Mouse (Mus musculus): ENCODE data around the gene H2-K1.

DNA sequence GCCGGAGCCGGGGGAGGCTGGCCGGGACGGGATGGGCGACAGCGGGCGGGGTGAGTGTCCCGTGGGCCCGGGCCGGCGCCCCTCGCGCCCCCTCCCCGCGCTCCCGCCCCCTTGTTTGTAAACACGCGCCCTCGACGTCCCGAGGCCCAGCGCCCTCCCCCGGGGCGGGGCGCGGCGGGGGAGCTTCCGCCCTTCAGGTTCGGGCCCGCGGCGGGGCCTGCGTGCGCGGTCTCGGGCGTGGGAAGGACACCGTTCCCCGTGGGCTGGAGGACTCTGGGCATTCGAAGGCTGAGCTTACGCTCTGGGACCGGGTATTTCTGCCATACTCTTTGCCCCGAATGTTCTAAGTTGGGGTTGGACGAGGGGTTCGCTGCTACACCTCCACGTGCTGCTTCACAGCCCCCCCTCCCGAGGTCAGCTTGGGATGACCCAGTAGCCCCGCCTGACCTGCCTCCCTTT lies 32.1 kb upstream of the H2-K1 start:
- TF ChIP-seq CTCF (conservative IDR thresholded peaks at IDR 0.05 in 1 of 2, IDR thresholded peaks at IDR 0.05 in 1 of 2; ENCODE audit: low read depth in 2 of 2, low read length in 2 of 2) (no peak), TBP (conservative IDR thresholded peaks at IDR 0.05; ENCODE audit: low read depth, low read length) (0 out of 2 replicates have a peak, but pooled peaks have one; percentile 29), ZC3H11A (IDR thresholded peaks at IDR 0.05; ENCODE audit: low read depth, low read length) (no peak), JUND (conservative IDR thresholded peaks at IDR 0.05; ENCODE audit: low read depth, low read length) (no peak), SMC3 (IDR thresholded peaks at IDR 0.05; ENCODE audit: low read depth, low read length) (no peak), HCFC1 (IDR thresholded peaks at IDR 0.05; ENCODE audit: low read depth, low read length) (no peak; the same call in 1 of the 2 replicates), POLR2A (IDR thresholded peaks at IDR 0.05; ENCODE audit: low read depth, low read length) (peak; percentile 65), ZMIZ1 (IDR thresholded peaks at IDR 0.05; ENCODE audit: low read depth, low read length) (no peak)
